Mouse (Mus musculus) kidney, postnatal 0 days (tissue): ENCODE results near the gene Ptges3. TPM values are rescaled to one million over a fixed set of nuclear protein-coding genes. Genes with fewer than 3 reads are reported as not detected.

ENCODE experiments used
- ATAC-seq: fragments of 200-750 bp; cut with Nextera tagmentation; replicated peaks from 2 replicates; pipeline ENCODE4 v1.8.0; 2017; ENCODE audit warnings: low read depth, moderate number of reproducible peaks, moderate TSS enrichment, moderate library complexity; ENCODE audit not compliant: low FRiP score
- DNase-seq: peaks from one replicate; pipeline ENCODE4 v3.0.0-alpha.2; 2016; ENCODE audit warnings: low spot score
- H3K27ac ChIP-seq: fragments of 300-500 bp; sonication (generic); 2 replicates; pipeline ENCODE4 v1.5.1; 2014; ENCODE audit warnings: mild to moderate bottlenecking
- H3K27me3 ChIP-seq: fragments of 300-500 bp; sonication (generic); 2 replicates; pipeline ENCODE4 v1.6.1; 2014; ENCODE audit warnings: low read length, mixed read lengths; ENCODE audit not compliant: insufficient read depth
- H3K36me3 ChIP-seq: fragments of 300-500 bp; sonication (generic); 2 replicates; pipeline ENCODE4 v1.6.1; 2014; ENCODE audit warnings: low read length, mixed read lengths; ENCODE audit not compliant: insufficient read depth
- H3K4me1 ChIP-seq: fragments of 300-500 bp; sonication (generic); replicated peaks from 2 replicates; pipeline ENCODE4 v1.6.1; 2014; ENCODE audit warnings: antibody characterized with exemption, low read length, mixed read lengths; ENCODE audit not compliant: insufficient read depth
- H3K4me2 ChIP-seq: fragments of 300-500 bp; sonication (generic); 2 replicates; pipeline ENCODE4 v1.6.1; 2014; ENCODE audit warnings: mild to moderate bottlenecking, low read length, moderate library complexity, mixed read lengths
- H3K4me3 ChIP-seq: fragments of 300-500 bp; sonication (generic); replicated peaks from 2 replicates; pipeline ENCODE4 v1.5.1; 2014; ENCODE audit warnings: low read depth, low read length
- H3K9ac ChIP-seq: fragments of 300-500 bp; sonication (generic); 2 replicates; pipeline ENCODE4 v1.6.1; 2014; ENCODE audit warnings: low read depth, low read length
- H3K9me3 ChIP-seq: fragments of 300-500 bp; sonication (generic); replicated peaks from 2 replicates; pipeline ENCODE4 v1.6.1; 2016; ENCODE audit warnings: low read length, inconsistent platforms, mixed read lengths
- CTCF ChIP-seq: IDR thresholded peaks from 2 replicates; pipeline ENCODE4 v1.5.1; 2016; ENCODE audit warnings: antibody characterized with exemption, low read depth, mild to moderate bottlenecking, moderate library complexity
- WGBS: fragments of 180-500 bp; shearing (Covaris S2); extraction: QIAGEN DNeasy Blood & Tissue Kit; methylation state at CpG from one replicate; pipeline ENCODE4 v1.1.7; 2014; 5-methylcytosine and 5-hydroxymethylcytosine counted together
- polyA plus RNA-seq: library from polyadenylated mRNA; unstranded; fragments of >200 nt; fragmentation: Nextera tagmentation; extraction: Ambion mirVana; gene quantifications from 2 replicates; pipeline ENCODE4 v1.2.1, GENCODE M21; 2015

The Ptges3 gene
- polyA plus RNA-seq, 1 experiment from 2014 or later = 467 TPM

DNA sequence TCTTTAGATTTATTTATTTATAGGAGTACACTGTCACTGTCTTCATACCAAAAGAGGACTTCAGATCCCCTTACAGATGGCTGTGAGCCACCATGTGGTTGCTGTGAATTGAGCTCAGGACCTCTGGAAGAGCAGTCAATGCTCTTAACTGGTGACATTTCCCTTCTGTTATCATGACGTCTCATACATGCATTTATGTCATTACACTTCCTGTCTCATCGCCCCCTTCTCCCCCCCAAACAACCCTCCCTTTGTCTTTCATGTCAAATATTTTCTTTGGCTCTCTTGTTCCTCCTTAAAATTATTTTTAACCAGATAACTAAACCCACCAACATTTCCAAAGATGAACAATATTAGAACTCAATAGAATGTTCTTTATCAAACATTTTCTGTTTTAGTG lies 27.9 kb upstream of the Ptges3 start:
- Histone ChIP-seq H3K9me3 (no peaks in the 10 kb centered on the region), H3K4me3 (no peak overlapping the region), H3K27me3 (no peaks in the 10 kb centered on the region), H3K4me1 (peaks cover 6% of the 10 kb centered on the region; the same call in 1 of the 2 replicates), H3K4me2 (no peak overlapping the region), H3K27ac (no peak overlapping the region), H3K36me3 (0 out of 2 replicates have a peak, but pooled peaks cover 6% of the 10 kb centered on the region), H3K9ac (no peak overlapping the region)
- 44% methylated on average over 2 of the region's 2 CpGs for WGBS
- DNase-seq = peak; percentile 54
- no peak for ATAC-seq
- no peak for TF ChIP-seq CTCF

DNA sequence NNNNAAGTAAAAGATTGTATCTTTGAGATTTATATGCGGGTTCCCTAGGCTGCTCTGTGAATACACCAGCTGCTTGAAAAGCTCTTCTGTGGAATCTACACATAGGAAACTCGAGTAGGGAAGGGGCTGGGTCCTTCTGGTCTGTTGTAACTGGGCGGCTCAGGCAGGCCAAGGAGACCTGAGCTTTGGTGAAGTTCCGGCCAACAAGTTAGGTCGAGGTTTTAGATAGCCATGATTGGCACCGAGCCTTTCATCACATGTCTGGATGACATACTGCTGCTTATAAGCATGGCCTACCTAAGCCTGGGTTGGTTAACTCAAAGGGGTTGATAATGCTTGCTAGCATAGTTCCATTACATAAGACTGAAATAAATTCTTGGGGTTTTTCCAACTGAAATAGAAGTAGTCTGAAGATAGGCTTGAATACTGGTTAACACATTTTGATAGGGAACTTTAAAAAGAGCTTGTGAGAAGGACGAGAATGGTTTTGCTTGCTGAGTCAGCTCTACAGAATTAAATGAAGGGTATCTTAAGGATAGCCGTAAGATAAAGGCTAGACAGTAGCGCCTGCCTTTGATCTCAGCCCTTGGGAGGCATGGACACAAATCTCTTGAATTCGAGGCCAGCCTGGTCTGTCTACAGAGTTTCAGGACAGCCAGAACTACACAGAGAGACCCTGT lies 21.9 kb upstream of the Ptges3 start:
- TF ChIP-seq CTCF = no peak
- peak; percentile 66 for DNase-seq
- Histone ChIP-seq H3K9me3 (no peaks in the 10 kb centered on the region), H3K9ac (peak overlapping the region; percentile 100), H3K36me3 (peaks cover 27% of the 10 kb centered on the region), H3K27ac (peak overlapping the region; percentile 98), H3K4me3 (peak overlapping the region; percentile 100), H3K27me3 (no peaks in the 10 kb centered on the region), H3K4me2 (peak overlapping the region; percentile 70), H3K4me1 (peaks cover 28% of the 10 kb centered on the region)
- under 1% methylated on average over 10 of the region's 10 CpGs for WGBS
- ATAC-seq = 0 out of 2 replicates have a peak, but pooled peaks have one; percentile 7

DNA sequence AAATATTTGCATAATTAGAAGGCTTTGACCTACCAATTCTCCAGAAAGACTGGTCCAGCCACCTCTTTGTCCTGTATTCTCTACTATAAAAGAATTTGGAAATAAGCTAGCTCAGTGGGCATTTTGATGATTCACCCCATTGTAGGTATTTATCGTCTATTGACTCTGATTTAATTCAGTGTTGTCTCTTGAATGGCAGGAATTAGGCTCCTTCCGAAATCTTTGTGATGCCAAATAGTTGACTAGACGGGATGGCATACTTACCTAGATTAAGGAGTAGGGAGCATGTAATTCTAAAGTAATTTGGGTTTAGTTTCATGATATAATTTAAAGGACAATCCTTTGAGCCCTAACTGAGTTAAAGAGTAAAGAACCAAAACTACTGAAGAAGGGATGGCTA lies 20.8 kb upstream of the Ptges3 start:
- ATAC-seq (no peak), DNase-seq (no peak)
- Histone ChIP-seq H3K9me3 (no peaks in the 10 kb centered on the region), H3K4me1 (peaks cover 28% of the 10 kb centered on the region), H3K4me2 (peak overlapping the region; percentile 21; the same call in 1 of the 2 replicates), H3K27me3 (no peaks in the 10 kb centered on the region), H3K9ac (peak overlapping the region; percentile 46; the same call in 1 of the 2 replicates), H3K36me3 (peaks cover 27% of the 10 kb centered on the region), H3K4me3 (no peak overlapping the region), H3K27ac (no peak overlapping the region)
- WGBS = 59% methylated on average over 3 of the region's 3 CpGs
- TF ChIP-seq CTCF = no peak

GRCm38 (mm10) chr10:128039167-128039566 lies 19.6 kb upstream of the Ptges3 start:
- no peaks in the 10 kb centered on the region for H3K9me3 ChIP-seq
- DNase-seq = peak; percentile 52
- 0 out of 2 replicates have a peak overlapping the region, but pooled peaks have one; percentile 35 for H3K9ac ChIP-seq
- H3K36me3 ChIP-seq = peaks cover 40% of the 10 kb centered on the region
- peak overlapping the region; percentile 21; the same call in 1 of the 2 replicates for H3K4me2 ChIP-seq
- no peaks in the 10 kb centered on the region for H3K27me3 ChIP-seq
- H3K27ac ChIP-seq = no peak overlapping the region
- H3K4me3 ChIP-seq = no peak overlapping the region
- WGBS = 21% methylated on average over 5 of the region's 5 CpGs
- no peak for ATAC-seq
- no peak for TF ChIP-seq CTCF
- peaks cover 28% of the 10 kb centered on the region for H3K4me1 ChIP-seq

DNA sequence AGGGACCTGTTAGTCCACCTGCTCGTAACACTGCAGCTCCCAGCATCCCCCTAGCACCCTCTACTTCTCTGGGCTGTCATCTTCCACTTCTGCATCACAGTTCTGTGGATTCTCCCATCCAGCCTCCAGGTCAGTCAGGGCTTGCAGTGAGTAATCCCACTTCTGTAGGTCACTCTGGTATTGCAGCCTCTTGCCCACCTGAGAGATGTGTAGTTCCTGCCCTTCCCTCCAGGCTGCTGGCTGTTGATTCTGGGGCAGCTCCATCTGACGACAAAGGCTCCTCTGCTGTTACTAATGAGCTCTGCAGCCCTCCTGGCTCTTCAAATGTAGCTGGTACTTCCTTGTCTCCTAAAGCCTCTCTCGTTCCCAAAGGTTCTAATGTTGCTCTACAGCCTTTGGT lies 18.9 kb upstream of the Ptges3 start:
- no peak for TF ChIP-seq CTCF
- DNase-seq = no peak
- no peak overlapping the region for H3K4me2 ChIP-seq
- H3K4me3 ChIP-seq = no peak overlapping the region
- H3K27ac ChIP-seq = no peak overlapping the region
- H3K9me3 ChIP-seq = no peaks in the 10 kb centered on the region
- peaks cover 46% of the 10 kb centered on the region for H3K36me3 ChIP-seq
- ATAC-seq = no peak
- no peaks in the 10 kb centered on the region for H3K27me3 ChIP-seq
- H3K9ac ChIP-seq = no peak overlapping the region
- 57% methylated on average over 3 of the region's 3 CpGs for WGBS
- H3K4me1 ChIP-seq = peaks cover 25% of the 10 kb centered on the region

- no peak for DNase-seq
- Histone ChIP-seq H3K36me3 (peaks cover 48% of the 10 kb centered on the region), H3K27ac (no peak overlapping the region), H3K4me3 (no peak overlapping the region), H3K9ac (no peak overlapping the region), H3K4me1 (peaks cover 23% of the 10 kb centered on the region), H3K9me3 (no peaks in the 10 kb centered on the region), H3K4me2 (no peak overlapping the region), H3K27me3 (no peaks in the 10 kb centered on the region)
- TF ChIP-seq CTCF = no peak
- no peak for ATAC-seq
- WGBS = 87% methylated on average over 5 of the region's 5 CpGs
Measured at GRCm38 (mm10) chr10:128040293-128040692, 18.5 kb upstream of the Ptges3 start.
